In genomic region chr12:108759266-108759665, GRCm38 (mm10) we compare ENCODE assay signal across 22 mouse cellular contexts. TPM values are rescaled to one million over a fixed set of nuclear protein-coding genes. Genes with fewer than 3 reads are reported as not detected.
DNase-seq lines count a peak whose midpoint lies in the region; ATAC-seq lines count a peak whose summit lies in the region.
"Had no signal": no experiment of that assay in that cellular context is flagged by ENCODE, and none has a peak within 500 bp of the region (broad histone marks: within the 10 kb centered on the region; RNA-seq: fewer than 3 reads in every experiment).

No protein-coding gene starts in this region.

- no peaks in the 10 kb centered on the region for H3K27me3 ChIP-seq in heart, embryonic 10.5 days (ENCODE audit: insufficient read depth, poor library complexity, severe bottlenecking)
- H3K27me3 ChIP-seq in liver, embryonic 12.5 days (replicated peaks) = no peaks in the 10 kb centered on the region
- no peaks in the 10 kb centered on the region for H3K27me3 ChIP-seq in midbrain, embryonic 11.5 days (ENCODE audit: control insufficient read depth, insufficient read depth, low read length)
- H3K27me3 ChIP-seq in midbrain, embryonic 10.5 days (ENCODE audit: low read depth, poor library complexity, severe bottlenecking) = no peaks in the 10 kb centered on the region
- H3K27me3 ChIP-seq: CH12.LX, Patski had no signal

- WGBS in heart, embryonic 10.5 days = 82% methylated on average over 11 of the region's 11 CpGs
- 76% methylated on average over 11 of the region's 11 CpGs for WGBS in liver, embryonic 12.5 days (ENCODE audit: insufficient replicate concordance)
- 82% methylated on average over 11 of the region's 11 CpGs for WGBS in midbrain, embryonic 11.5 days
- 87% methylated on average over 11 of the region's 11 CpGs for WGBS in midbrain, embryonic 10.5 days

- no peak overlapping the region for H3K4me3 ChIP-seq in heart, embryonic 10.5 days
- no peak overlapping the region for H3K4me3 ChIP-seq in liver, embryonic 12.5 days
- no peak overlapping the region for H3K4me3 ChIP-seq in midbrain, embryonic 11.5 days (ENCODE audit: low read depth, low read length)
- H3K4me3 ChIP-seq in midbrain, embryonic 10.5 days = no peak overlapping the region

- no peak for ATAC-seq in liver, embryonic 12.5 days
- ATAC-seq in midbrain, embryonic 11.5 days (ENCODE audit: low FRiP score) = no peak
- ATAC-seq: activated CD4-positive, CD25-positive, alpha-beta regulatory T cell, adult 4 months; CD4-positive, CD25-positive, alpha-beta regulatory T cell, adult 4 months; Patski had no signal

- H3K9ac ChIP-seq in liver, embryonic 12.5 days = no peak overlapping the region
- H3K9ac ChIP-seq in midbrain, embryonic 11.5 days (ENCODE audit: low read length) = no peak overlapping the region

- peaks cover 33% of the 10 kb centered on the region for H3K4me1 ChIP-seq in heart, embryonic 10.5 days
- peaks cover 61% of the 10 kb centered on the region for H3K4me1 ChIP-seq in liver, embryonic 12.5 days
- peaks cover 2% of the 10 kb centered on the region; the same call in 1 of the 2 replicates for H3K4me1 ChIP-seq in midbrain, embryonic 11.5 days (ENCODE audit: control insufficient read depth, insufficient read depth, low read length)
- H3K4me1 ChIP-seq in midbrain, embryonic 10.5 days = peaks cover 17% of the 10 kb centered on the region

- intact Hi-C loops in heart, postnatal 14 days (cut with DNase I) = loop anchor here (5.0 kb wide), 3 partner anchors 72 to 202 kb away; partner anchors contain the start of genes Wars and Wdr25

- peak; percentile 68 for DNase-seq in heart, embryonic 10.5 days (ENCODE audit: low spot score)
- DNase-seq in heart, postnatal 14 days = no peak
- no peak for DNase-seq in liver
- DNase-seq in midbrain, embryonic 11.5 days (ENCODE audit: low spot score, missing footprints) = peak; percentile 75
- no peak for DNase-seq in midbrain, embryonic 10.5 days (ENCODE audit: low spot score)
- peak; percentile 21 for DNase-seq in naive thymus-derived CD4-positive, alpha-beta T cell, adult 2 months (ENCODE audit: low read depth)
- DNase-seq in embryo, embryonic 10.5 days (ENCODE audit: low spot score) = no peak
- DNase-seq: adrenal gland, adult 2 months; adrenal gland, adult 8-10 months; adrenal gland, postnatal 10 days; adrenal gland, postnatal 14 days; adrenal gland, postnatal 25 days; adrenal gland, postnatal 36 days; B cell, adult 2 months; cerebellum, adult 11 months had no signal

- H3K27ac ChIP-seq in heart, embryonic 10.5 days = no peak overlapping the region
- H3K27ac ChIP-seq in liver, embryonic 12.5 days = peak overlapping the region; percentile 30; the same call in 1 of the 2 replicates
- H3K27ac ChIP-seq in midbrain, embryonic 11.5 days (ENCODE audit: low read depth, low read length) = no peak overlapping the region
- no peak overlapping the region for H3K27ac ChIP-seq in midbrain, embryonic 10.5 days (replicated peaks)

- H3K36me3 ChIP-seq in heart, embryonic 10.5 days = no peaks in the 10 kb centered on the region
- no peaks in the 10 kb centered on the region for H3K36me3 ChIP-seq in liver, embryonic 12.5 days
- no peaks in the 10 kb centered on the region for H3K36me3 ChIP-seq in midbrain, embryonic 11.5 days (ENCODE audit: control insufficient read depth, insufficient read depth, low read length)
- no peaks in the 10 kb centered on the region for H3K36me3 ChIP-seq in midbrain, embryonic 10.5 days
- H3K36me3 ChIP-seq: G1E had no signal

- H3K4me2 ChIP-seq in liver, embryonic 12.5 days = no peak overlapping the region
- H3K4me2 ChIP-seq in midbrain, embryonic 11.5 days = no peak overlapping the region

- no peaks in the 10 kb centered on the region for H3K9me3 ChIP-seq in heart, embryonic 10.5 days
- no peaks in the 10 kb centered on the region for H3K9me3 ChIP-seq in liver, embryonic 12.5 days (replicated peaks)
- no peaks in the 10 kb centered on the region for H3K9me3 ChIP-seq in midbrain, embryonic 11.5 days (ENCODE audit: control insufficient read depth, low read length)
- H3K9me3 ChIP-seq in midbrain, embryonic 10.5 days (replicated peaks) = no peaks in the 10 kb centered on the region

RNA-seq across cellular contexts. Expression of gene Yy1, which starts 33.5 kb away (rescaled TPM):
- 11.8 and 17.5 TPM in 2 replicates for polyA plus RNA-seq in heart, embryonic 10.5 days (2016; fragmentation: Nextera tagmentation; extraction: Ambion mirVana)
- total RNA-seq in heart, postnatal 14 days (2021) = 10 to 100 TPM; 39.3 to 41.4 TPM
- polyA plus RNA-seq in liver, embryonic 12.5 days (2016; fragmentation: Nextera tagmentation; extraction: Ambion mirVana) = 13.1 and 14.6 TPM in 2 replicates
- 19.0 and 19.5 TPM in 2 replicates for polyA plus RNA-seq in midbrain, embryonic 11.5 days (2014; fragmentation: Nextera tagmentation; extraction: Ambion mirVana)
- polyA plus RNA-seq in midbrain, embryonic 10.5 days (2016; fragmentation: Nextera tagmentation; extraction: Ambion mirVana) = 13.0 and 14.4 TPM in 2 replicates

RNA-seq across cellular contexts. Expression of gene Degs2, which starts 57.2 kb away (rescaled TPM):
- 0.39 and 0.94 TPM in 2 replicates for polyA plus RNA-seq in heart, embryonic 10.5 days (2016; fragmentation: Nextera tagmentation; extraction: Ambion mirVana)
- under 1 TPM; 0.27 to 0.81 TPM for total RNA-seq in heart, postnatal 14 days (2021)
- 0.15 and 0.42 TPM in 2 replicates for polyA plus RNA-seq in liver, embryonic 12.5 days (2016; fragmentation: Nextera tagmentation; extraction: Ambion mirVana)
- polyA plus RNA-seq in midbrain, embryonic 11.5 days (2014; fragmentation: Nextera tagmentation; extraction: Ambion mirVana) = 1.0 TPM in 2 replicates
- 1.1 and 2.2 TPM in 2 replicates for polyA plus RNA-seq in midbrain, embryonic 10.5 days (2016; fragmentation: Nextera tagmentation; extraction: Ambion mirVana)
- total RNA-seq: adrenal gland, adult 8-10 months; adrenal gland, postnatal 10 days; adrenal gland, postnatal 14 days; adrenal gland, postnatal 25 days; CH12.LX; G1E; MEL had no signal
- polyA plus RNA-seq: G1E had no signal

Comparison
In these comparisons a context has a peak if more than half of its experiments do, and no peak if none do; other contexts are left out.
1. DNase-seq: peak in heart, embryonic 10.5 days (single experiment), midbrain, embryonic 11.5 days (single experiment) and naive thymus-derived CD4-positive, alpha-beta T cell, adult 2 months (single experiment); none in heart, postnatal 14 days (0 of 2), liver (single experiment), midbrain, embryonic 10.5 days (single experiment) and embryo, embryonic 10.5 days (single experiment).